Mouse (Mus musculus): ENCODE measurements around the gene Pml. TPM values are rescaled to one million over a fixed set of nuclear protein-coding genes. Genes with fewer than 3 reads are reported as not detected.
"Not testable (repeated sequence)": the region's sequence is repeated elsewhere in the genome, so short reads cannot be mapped to it uniquely, and the experiment has no call there.

Gene Pml
- polyA plus RNA-seq, 1 experiment from 2014 or later, result 18.9 TPM

DNA sequence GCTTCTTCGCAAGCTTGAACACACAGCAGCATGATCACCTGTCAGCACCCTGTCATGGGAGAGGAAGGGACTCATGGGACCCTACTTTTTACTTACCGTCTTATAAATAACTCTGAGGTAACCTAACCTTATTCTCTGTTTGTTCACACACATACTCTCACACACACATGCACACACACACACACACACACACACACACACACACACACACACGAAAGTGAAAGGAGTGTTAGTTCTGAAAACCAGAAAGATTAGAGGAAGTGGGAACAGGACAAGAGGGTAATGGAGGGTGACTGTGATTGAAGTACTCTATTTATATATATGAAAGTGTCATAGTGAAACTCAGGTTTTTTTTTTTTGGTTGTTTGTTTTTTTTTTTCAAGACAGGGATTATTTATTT is 21.5 kb upstream of the Pml start:
- Histone ChIP-seq H3K36me3 (no peaks in the 10 kb centered on the region), H3K27me3 (no peaks in the 10 kb centered on the region), H3K4me3 (replicated peaks) (no peak overlapping the region), H3K9ac (no peak overlapping the region), H3K27ac (no peak overlapping the region), H3K4me2 (no peak overlapping the region), H3K4me1 (replicated peaks) (peaks cover 37% of the 10 kb centered on the region), H3K9me3 (replicated peaks) (no peaks in the 10 kb centered on the region)
- ATAC-seq (ENCODE audit: low read depth) (no peak), DNase-seq (no peak)
- 69% methylated on average over 3 of the region's 3 CpGs for WGBS (ENCODE audit: insufficient replicate concordance)

DNA sequence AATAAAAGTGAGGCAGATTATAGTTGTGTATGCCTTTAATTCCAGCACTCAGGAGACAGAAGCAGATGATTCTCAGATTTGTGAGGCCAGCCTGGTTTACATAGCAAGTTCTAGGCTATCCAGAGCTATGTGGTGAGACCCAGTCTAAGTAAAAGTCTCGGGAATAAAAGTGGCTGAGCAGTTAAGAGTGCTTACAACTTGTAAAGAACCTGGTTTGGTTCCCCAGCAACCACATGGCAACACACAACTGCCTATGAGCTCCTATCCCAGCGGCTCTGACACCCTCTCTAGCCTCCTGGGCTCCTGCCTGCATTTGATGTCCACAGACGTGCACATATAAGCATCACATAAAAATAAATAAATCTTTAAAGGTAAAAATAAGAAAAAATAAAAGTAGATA is 20.5 kb upstream of the Pml start:
- Histone ChIP-seq H3K27me3 (no peaks in the 10 kb centered on the region), H3K36me3 (no peaks in the 10 kb centered on the region), H3K9ac (no peak overlapping the region), H3K9me3 (replicated peaks) (no peaks in the 10 kb centered on the region), H3K27ac (no peak overlapping the region), H3K4me3 (replicated peaks) (no peak overlapping the region), H3K4me1 (replicated peaks) (peaks cover 38% of the 10 kb centered on the region), H3K4me2 (no peak overlapping the region)
- ATAC-seq (ENCODE audit: low read depth) (no peak), DNase-seq (no peak)
- 38% methylated on average over 3 of the region's 3 CpGs for WGBS (ENCODE audit: insufficient replicate concordance)

DNA sequence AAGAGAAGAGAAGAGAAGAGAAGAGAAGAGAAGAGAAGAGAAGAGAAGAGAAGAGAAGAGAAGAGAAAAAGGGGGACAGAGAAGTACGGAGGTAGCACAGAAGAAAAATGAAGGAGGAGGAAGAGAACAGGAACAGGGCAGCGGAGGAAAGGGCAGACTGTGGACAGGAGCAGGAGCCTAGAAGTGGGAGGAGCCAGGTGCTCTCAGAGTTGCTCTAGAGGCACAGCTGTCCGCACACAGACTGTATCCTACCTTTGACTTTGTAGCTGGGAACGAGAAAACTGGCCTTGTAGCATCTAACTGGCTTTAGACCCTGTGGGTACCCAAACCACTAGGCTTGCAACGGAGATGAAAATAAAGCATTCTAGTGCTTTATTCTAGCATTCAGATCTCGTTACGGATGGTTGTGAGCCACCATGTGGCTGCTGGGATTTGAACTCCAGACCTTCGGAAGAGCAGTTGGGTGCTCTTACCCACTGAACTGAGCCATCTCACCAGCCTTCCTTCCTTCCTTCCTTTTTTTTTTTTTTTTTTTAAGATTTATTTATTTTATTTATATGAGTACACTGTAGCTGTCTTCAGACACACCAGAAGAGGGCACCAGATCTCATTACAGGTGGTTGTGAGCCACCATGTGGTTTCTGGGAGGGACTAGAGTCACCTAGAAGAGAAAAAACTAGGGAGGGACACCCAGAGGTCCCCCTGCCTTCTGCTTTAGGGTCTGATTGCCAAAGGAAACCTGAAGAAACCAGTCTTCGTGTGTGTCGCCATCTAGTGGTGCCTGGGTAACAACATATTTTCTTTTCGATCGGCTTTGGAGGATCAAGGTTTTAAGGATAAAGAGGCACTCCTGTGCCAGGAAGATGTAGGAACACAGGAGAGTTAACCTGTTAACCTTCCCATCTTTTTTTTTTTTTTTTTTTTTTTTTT is 19.1 kb upstream of the Pml start:
- no peaks in the 10 kb centered on the region for H3K27me3 ChIP-seq
- H3K27ac ChIP-seq, result no peak overlapping the region
- peaks cover 30% of the 10 kb centered on the region for H3K4me1 ChIP-seq (replicated peaks)
- WGBS (ENCODE audit: insufficient replicate concordance), result 39% methylated on average over 12 of the region's 12 CpGs
- no peak overlapping the region for H3K4me3 ChIP-seq (replicated peaks)
- no peak overlapping the region for H3K4me2 ChIP-seq
- no peak overlapping the region for H3K9ac ChIP-seq
- ATAC-seq (ENCODE audit: low read depth) (no peak; the same call in 1 of the 2 replicates), DNase-seq (peak; percentile 52)
- no peaks in the 10 kb centered on the region for H3K36me3 ChIP-seq
- no peaks in the 10 kb centered on the region for H3K9me3 ChIP-seq (replicated peaks)

DNA sequence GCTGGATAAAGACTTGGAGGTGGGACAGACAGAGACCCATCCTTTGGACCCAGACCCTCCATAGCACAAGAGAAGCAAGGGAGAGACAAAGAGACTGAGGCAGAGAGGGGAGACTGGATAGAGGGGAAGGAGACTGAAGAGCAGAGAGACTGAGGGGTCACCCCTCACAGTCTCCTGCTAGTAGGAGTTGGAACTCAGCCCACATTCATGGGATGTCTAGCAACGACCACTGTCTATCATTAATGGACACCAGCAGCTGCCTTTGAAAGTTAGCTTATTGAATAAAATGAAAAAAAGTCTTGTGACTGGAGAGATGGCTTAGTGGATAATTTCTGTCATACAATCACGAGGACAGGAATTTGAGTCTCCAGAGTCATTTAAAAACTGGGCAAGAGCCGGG is 17.5 kb upstream of the Pml start:
- WGBS (ENCODE audit: insufficient replicate concordance), result 66% methylated on average over 3 of the region's 3 CpGs
- H3K27ac ChIP-seq, result peak overlapping the region; percentile 63; the same call in 1 of the 2 replicates
- ATAC-seq (ENCODE audit: low read depth) (no peak), DNase-seq (no peak)
- H3K9me3 ChIP-seq (replicated peaks), result no peaks in the 10 kb centered on the region
- H3K9ac ChIP-seq, result no peak overlapping the region
- H3K4me2 ChIP-seq, result no peak overlapping the region
- H3K27me3 ChIP-seq, result no peaks in the 10 kb centered on the region
- peaks cover 30% of the 10 kb centered on the region for H3K4me1 ChIP-seq (replicated peaks)
- peaks cover 2% of the 10 kb centered on the region; the same call in 1 of the 2 replicates for H3K36me3 ChIP-seq
- H3K4me3 ChIP-seq (replicated peaks), result no peak overlapping the region

DNA sequence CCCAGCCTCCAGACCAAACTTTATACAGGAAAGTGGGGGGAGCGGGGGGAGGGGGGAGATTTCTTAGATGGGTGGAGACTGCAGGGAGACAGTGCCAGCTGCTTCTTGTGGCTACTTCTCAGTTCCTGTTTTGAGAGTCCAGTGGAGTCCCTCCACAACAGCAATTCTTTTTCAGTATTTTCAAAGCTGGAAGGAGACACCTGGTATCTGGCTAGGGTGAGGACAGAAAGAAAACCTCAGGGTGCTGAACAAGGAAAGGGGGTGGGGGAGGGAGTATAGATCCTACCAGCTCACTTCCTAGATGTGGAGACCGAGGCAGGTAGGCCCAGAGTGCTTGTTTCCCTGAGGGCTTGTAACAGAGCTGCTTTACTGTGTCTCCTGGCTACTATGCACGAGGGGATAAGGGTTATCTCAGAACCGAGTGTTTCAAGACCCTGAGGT is 17.0 kb upstream of the Pml start:
- Histone ChIP-seq H3K9me3 (replicated peaks) (no peaks in the 10 kb centered on the region), H3K4me3 (replicated peaks) (no peak overlapping the region), H3K27me3 (no peaks in the 10 kb centered on the region), H3K4me1 (replicated peaks) (peaks cover 30% of the 10 kb centered on the region), H3K36me3 (peaks cover 6% of the 10 kb centered on the region), H3K9ac (no peak overlapping the region), H3K27ac (peak overlapping the region; percentile 63), H3K4me2 (no peak overlapping the region)
- ATAC-seq (ENCODE audit: low read depth) (no peak), DNase-seq (no peak)
- 10% methylated on average over 4 of the region's 4 CpGs for WGBS (ENCODE audit: insufficient replicate concordance)

DNA sequence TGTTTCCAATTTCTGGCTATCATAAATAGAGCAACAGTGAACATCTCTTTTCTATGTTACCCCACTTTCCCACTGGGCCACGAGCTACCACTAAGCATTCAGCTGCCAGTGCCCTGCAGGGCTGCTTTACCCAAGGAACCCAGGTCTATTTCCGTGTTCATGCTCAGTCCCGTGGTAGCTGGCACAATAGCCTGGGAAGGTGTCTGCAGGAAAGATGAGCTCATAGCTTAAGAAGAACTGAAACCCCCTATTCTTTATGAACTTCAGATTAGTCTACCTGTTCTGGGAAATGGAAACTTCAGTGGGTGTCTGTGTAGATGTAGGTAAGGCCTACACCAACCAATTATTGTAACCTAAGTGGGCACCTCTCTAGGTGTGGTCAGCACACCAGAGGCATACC is 15.8 kb upstream of the Pml start:
- H3K4me2 ChIP-seq, result no peak overlapping the region
- H3K36me3 ChIP-seq, result peaks cover 10% of the 10 kb centered on the region
- 54% methylated on average over 3 of the region's 3 CpGs for WGBS (ENCODE audit: insufficient replicate concordance)
- no peak overlapping the region for H3K4me3 ChIP-seq (replicated peaks)
- no peak overlapping the region for H3K9ac ChIP-seq
- DNase-seq (no peak), ATAC-seq (ENCODE audit: low read depth) (no peak)
- no peaks in the 10 kb centered on the region for H3K9me3 ChIP-seq (replicated peaks)
- no peak overlapping the region for H3K27ac ChIP-seq
- no peaks in the 10 kb centered on the region for H3K27me3 ChIP-seq
- peaks cover 30% of the 10 kb centered on the region for H3K4me1 ChIP-seq (replicated peaks)

DNA sequence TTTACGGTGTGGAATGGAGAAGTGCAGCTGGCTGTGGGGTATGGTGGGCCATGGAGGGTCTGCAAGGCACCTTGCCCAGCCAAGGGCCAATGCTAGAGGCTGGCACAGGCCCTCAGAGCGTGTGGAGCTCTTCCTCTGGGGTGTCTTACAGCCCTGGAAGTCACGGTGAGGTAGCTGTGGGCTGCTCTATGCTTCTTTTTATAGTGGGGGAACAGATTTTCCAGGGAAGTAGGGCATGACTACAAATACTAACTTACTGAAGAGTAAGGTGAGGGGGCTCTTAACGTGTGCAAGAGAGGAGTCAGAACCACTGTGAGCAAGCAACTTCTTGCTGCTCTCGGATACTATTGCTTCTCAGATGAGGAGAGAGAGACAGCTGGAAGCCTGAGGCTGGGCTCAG is 12.9 kb upstream of the Pml start:
- ATAC-seq (ENCODE audit: low read depth) (no peak), DNase-seq (no peak)
- no peaks in the 10 kb centered on the region for H3K27me3 ChIP-seq
- H3K36me3 ChIP-seq, result peaks cover 10% of the 10 kb centered on the region
- no peak overlapping the region for H3K9ac ChIP-seq
- H3K4me1 ChIP-seq (replicated peaks), result peaks cover 25% of the 10 kb centered on the region
- H3K9me3 ChIP-seq (replicated peaks), result no peaks in the 10 kb centered on the region
- H3K4me2 ChIP-seq, result no peak overlapping the region
- 84% methylated on average over 5 of the region's 5 CpGs for WGBS (ENCODE audit: insufficient replicate concordance)
- H3K4me3 ChIP-seq (replicated peaks), result no peak overlapping the region
- no peak overlapping the region for H3K27ac ChIP-seq

DNA sequence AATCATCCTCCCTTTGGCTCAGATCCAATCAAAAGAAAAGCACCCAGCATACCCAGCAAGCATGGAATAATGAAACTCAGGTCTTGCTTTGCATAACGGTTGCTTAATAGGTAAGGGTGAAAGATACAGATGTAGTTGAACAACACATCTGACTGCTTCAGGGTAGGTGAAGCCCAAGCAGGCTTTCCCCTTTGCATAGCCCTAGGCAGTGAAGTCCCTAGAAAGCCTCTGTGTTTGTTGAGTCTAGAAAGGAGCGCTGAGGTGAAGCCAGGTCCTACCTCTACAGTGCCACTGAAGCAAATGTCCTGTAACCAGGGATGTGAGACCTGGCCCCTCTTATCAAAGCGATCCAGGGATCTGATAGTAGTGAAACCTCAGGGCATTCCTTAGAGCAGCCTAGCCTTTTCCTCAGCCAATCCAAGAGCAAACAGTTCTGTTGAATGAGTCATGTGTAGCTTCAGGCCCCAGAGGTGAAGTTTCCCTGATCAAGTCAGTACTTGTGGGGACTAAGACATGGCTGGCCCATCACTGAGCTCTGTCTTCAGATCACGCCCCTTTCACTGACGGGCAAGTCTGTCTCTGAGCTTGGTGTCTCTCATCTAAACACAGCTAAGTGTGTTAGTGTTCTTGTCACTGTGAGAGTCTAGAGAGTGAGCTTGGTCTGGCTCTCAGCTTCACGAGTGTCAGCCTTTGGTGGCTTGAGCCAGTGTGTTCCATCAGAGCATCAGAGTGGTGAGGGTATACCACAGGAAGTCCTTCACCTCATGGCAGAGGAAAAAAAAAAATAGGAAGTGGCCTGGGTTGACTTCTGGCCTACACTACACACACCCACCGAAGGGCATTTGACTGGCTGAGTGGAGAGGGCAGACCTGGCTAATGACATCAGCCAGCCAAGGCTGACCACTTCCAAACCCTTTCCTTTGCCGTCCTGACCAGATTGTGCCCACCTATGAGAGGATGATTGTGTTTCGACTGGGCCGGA is 6.4 kb upstream of the Pml start:
- ATAC-seq (ENCODE audit: low read depth) (no peak), DNase-seq (no peak)
- Histone ChIP-seq H3K4me3 (replicated peaks) (no peak overlapping the region), H3K27me3 (no peaks in the 10 kb centered on the region), H3K4me2 (no peak overlapping the region), H3K27ac (no peak overlapping the region; the same call in 1 of the 2 replicates), H3K4me1 (replicated peaks) (peaks cover 41% of the 10 kb centered on the region), H3K9ac (peak overlapping the region; percentile 29; the same call in 1 of the 2 replicates), H3K36me3 (no peaks in the 10 kb centered on the region; the same call in none of the 2 replicates), H3K9me3 (replicated peaks) (no peaks in the 10 kb centered on the region)
- 60% methylated on average over 10 of the region's 10 CpGs for WGBS (ENCODE audit: insufficient replicate concordance)

DNA sequence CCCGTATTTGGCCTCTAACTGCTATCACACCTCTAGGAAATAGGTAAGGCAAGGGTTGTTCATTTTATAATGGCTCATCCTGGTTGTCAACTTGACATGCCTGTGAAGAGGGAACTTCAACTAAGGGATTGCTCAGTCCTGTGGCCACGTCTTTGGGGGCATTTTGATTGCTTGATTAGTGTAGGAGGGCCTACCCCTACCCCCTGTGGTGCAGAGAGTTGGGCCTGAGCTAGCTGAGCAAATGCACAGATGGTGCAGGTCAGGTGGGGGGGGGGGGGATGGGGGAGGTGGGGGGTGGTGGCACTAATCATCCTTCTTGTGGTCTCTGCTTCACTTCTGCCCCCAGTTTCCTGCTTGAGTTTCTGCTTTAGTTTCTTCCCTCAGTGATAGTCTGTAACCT is 5.5 kb upstream of the Pml start:
- ATAC-seq (ENCODE audit: low read depth) (no peak), DNase-seq (no peak)
- Histone ChIP-seq H3K4me3 (replicated peaks) (no peak overlapping the region), H3K27ac (no peak overlapping the region; the same call in 1 of the 2 replicates), H3K9me3 (replicated peaks) (no peaks in the 10 kb centered on the region), H3K4me2 (no peak overlapping the region), H3K4me1 (replicated peaks) (peaks cover 49% of the 10 kb centered on the region), H3K36me3 (no peaks in the 10 kb centered on the region; the same call in none of the 2 replicates), H3K27me3 (no peaks in the 10 kb centered on the region), H3K9ac (0 out of 2 replicates have a peak overlapping the region, but pooled peaks have one; percentile 29)
- WGBS (ENCODE audit: insufficient replicate concordance), result 47% methylated on average over 2 of the region's 2 CpGs

DNA sequence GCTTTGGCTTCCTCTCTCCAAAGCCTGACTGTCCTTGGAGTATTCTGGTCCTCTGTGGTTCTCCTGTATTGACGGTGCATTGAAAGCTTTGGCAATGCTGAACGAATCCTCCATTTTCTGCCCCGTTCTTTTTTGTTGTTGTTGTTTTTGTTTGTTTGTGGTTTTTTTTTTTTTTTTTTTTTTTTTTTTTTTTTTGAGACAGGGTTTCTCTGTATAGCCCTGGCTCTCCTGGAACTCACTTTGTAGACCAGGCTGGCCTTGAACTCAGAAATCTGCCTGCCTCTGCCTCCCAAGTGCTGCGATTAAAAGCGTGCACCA is 4.2 kb upstream of the Pml start:
- Histone ChIP-seq H3K27ac (peak overlapping the region; percentile 87), H3K9ac (peak overlapping the region; percentile 80), H3K4me3 (replicated peaks) (peak overlapping the region; percentile 71), H3K4me1 (replicated peaks) (peaks cover 55% of the 10 kb centered on the region), H3K4me2 (peak overlapping the region; percentile 91)
- not testable (repeated sequence) for H3K27me3 ChIP-seq; H3K36me3 ChIP-seq; DNase-seq; H3K9me3 ChIP-seq (replicated peaks); ATAC-seq (ENCODE audit: low read depth)
- 53% methylated on average over 5 of the region's 5 CpGs for WGBS (ENCODE audit: insufficient replicate concordance)
